Mouse (Mus musculus) CD8-positive naive resting alpha-beta T cell, adult 2 months (primary cell): Measurements from ENCODE around the gene Plg.

ENCODE experiments used
- DNase-seq, 2 experiments: peaks; one replicate each; pipeline ENCODE4 v3.0.0; 2022; ENCODE audit warnings: low read depth in 2 of 2, low spot score in 2 of 2

The Plg gene

DNA sequence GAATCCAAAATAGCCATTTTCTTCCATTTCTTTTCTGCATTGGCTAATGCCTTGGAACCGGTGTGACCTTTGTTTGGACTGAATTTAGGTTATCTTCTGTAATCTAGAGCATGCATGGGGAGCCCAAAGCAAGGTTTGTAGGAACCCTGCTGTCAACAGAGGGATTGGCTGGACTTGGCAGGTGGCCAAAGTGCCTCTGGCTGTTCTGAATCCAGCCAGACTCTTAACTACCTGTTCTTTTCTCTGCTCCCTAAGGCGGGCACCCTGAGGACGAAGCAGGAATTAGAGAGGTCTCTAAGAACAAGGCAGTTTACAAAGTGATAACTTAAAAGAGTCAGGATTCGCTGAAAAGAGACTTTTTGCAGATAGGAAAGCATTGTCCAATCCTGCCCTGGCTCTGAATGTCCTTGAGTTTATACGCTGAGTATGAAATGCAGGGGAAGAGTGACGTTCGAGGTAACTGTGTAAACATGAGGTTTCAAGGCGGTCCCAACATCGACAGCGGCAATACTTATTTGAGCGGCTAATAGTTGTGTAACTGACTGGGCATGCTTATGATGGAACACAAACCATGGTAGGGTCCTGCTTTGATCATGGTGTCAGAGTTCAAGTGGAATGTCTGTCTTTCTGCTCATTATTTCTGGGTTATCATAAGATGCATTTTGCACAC is 74.6 kb downstream of the Plg start:
- no peak for DNase-seq

DNA sequence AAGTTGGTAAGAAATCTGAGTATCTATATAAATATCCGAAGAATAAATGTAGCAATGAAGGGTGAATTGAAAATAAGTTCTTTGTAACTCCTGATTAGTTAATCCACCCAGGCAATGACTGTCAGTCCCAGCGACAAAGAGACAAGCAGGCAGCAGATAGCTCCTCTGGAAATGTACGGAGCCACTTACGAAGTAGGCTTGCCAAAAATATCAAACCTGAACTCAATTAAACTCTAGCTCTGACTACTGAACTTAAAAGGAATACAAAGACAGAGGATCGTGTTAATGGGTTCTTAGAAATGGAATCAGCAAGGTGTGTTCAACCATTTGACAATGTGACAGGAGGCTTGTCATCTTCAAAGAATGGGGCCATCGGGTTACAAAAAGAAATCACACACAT is 75.3 kb downstream of the Plg start:
- no peak for DNase-seq

DNA sequence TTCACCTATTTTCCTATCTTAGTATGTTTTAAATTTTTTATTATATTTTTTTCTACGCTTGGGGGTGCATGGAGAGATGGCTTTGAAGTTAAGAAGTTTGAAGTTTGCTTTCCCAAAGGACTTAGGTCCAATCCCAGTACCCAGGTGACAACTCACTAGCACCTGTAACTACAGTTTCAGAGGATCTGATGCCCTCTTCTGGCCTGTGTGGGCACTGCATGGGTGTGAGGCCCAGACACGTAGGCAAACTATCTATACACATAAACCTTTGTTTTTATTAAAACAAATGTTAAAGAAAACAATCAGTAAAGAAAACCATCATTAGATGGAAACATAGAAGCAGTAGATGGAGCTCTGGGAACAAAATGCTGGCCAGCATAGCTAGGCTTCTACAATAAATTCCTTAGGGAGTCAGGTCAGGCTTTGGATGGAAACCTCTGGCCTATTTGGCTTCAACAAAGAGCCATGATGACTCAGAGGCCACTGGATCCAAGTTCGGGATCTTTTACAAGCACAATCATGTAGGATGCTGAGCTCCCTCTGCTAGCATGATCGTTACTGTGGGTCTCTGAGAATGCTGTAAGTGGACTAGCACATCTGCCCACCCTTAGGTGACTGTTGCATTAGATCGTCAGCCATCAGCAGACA is 76.9 kb downstream of the Plg start:
- DNase-seq: no peak

DNA sequence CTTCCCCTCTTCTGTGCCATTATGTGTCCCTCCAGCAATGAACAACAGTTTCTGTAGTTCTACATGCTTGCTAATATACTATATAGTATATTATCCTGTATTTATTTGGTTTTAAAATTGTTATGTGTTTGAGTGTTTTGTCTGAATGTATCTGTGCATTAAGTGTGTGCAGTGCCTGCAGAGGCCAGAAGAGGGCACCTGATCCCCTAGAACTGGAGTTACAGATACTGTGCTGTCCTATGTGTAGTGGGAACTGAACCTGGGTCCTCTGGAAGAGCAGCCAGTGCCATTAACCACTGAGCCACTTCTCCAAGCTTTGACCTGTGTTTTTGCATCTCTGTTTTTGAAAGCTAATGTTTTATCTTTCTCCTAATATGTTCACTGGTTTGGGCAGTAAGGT is 82.8 kb downstream of the Plg start:
- no peak for DNase-seq

DNA sequence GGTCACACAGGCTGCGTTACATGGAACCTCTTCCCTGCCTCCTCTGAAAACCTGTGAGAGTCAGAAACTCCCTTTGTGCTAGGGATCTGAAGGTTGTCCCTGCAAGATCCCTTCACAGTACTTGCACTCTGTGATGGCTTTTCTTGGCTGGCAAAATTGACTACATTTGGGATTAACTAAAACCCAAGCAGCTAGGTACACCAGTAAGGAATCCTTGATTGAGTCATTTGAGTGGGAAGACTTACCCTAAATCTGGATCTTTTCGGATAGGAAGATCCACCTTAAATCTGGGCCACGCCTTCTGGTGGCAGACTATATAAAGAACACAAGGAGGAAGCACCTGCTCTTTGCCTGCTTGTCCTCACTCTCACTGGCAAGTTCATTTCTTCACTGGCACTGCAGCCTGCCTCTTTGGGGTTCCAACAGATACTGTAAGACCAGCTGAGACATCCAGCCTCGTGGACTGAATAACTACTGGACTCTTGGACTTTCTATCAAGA is 88.1 kb downstream of the Plg start:
- no peak for DNase-seq

DNA sequence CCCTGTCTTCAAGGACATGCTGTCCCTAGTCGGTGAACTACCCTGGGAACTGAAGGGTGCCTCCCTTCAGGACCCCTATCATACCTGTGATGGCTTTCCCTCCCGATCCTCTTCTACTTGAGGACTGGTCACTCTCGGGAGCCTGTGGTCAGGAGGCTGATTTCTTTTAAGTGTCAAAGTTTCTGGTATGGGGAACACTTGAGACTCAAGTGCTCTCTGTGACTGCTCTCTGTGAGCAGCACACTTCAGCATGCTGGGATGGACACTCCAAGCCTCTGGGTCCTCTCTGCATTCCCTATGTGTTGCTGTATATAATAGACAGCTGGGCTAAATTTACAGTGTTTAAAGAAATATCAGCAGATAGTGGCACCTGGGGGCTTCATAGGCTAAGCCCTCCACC is 89.2 kb downstream of the Plg start:
- DNase-seq: no peak

- DNase-seq: no peak
Observed at GRCm38 (mm10) chr17:12468745-12469144, 90.3 kb downstream of the Plg start.
